Mouse (Mus musculus) heart, postnatal 0 days (tissue): ENCODE data around the gene Mvb12b. TPM values are rescaled to one million over a fixed set of nuclear protein-coding genes. Genes with fewer than 3 reads are reported as not detected.
"Not testable (repeated sequence)": the region's sequence is repeated elsewhere in the genome, so short reads cannot be mapped to it uniquely, and the experiment has no call there.

Experiments
- ATAC-seq: fragments of 200-750 bp; cut with Nextera tagmentation; 2 replicates; pipeline ENCODE4 v1.8.0; 2017; ENCODE audit warnings: low read depth, moderate number of reproducible peaks, moderate library complexity; ENCODE audit not compliant: insufficient read depth
- DNase-seq: peaks from one replicate; pipeline ENCODE4 v3.0.0-alpha.2; 2016; ENCODE audit warnings: low spot score
- H3K27ac ChIP-seq: fragments of 300-500 bp; sonication (generic); 2 replicates; pipeline ENCODE4 v1.5.1; 2014; ENCODE audit warnings: low read depth, mild to moderate bottlenecking
- H3K27me3 ChIP-seq: fragments of 300-500 bp; sonication (generic); 2 replicates; pipeline ENCODE4 v1.6.1; 2014; ENCODE audit warnings: low read length, mixed read lengths; ENCODE audit not compliant: control insufficient read depth, insufficient read depth
- H3K36me3 ChIP-seq: fragments of 300-500 bp; sonication (generic); replicated peaks from 2 replicates; pipeline ENCODE4 v1.6.1; 2014; ENCODE audit warnings: low read length, mixed read lengths; ENCODE audit not compliant: control insufficient read depth, insufficient read depth
- H3K4me1 ChIP-seq: fragments of 300-500 bp; sonication (generic); 2 replicates; pipeline ENCODE4 v1.6.1; 2014; ENCODE audit warnings: antibody characterized with exemption; ENCODE audit not compliant: control insufficient read depth, insufficient read depth
- H3K4me2 ChIP-seq: fragments of 300-500 bp; sonication (generic); 2 replicates; pipeline ENCODE4 v1.6.1; 2014; ENCODE audit warnings: low read depth, mild to moderate bottlenecking, low read length, moderate library complexity
- H3K4me3 ChIP-seq: fragments of 300-500 bp; sonication (generic); 2 replicates; pipeline ENCODE4 v1.5.1; 2014; ENCODE audit warnings: low read depth, low read length
- H3K9ac ChIP-seq: fragments of 300-500 bp; sonication (generic); replicated peaks from 2 replicates; pipeline ENCODE4 v1.6.1; 2014; ENCODE audit warnings: low read depth, low read length, mixed read lengths
- H3K9me3 ChIP-seq: fragments of 300-500 bp; sonication (generic); replicated peaks from 2 replicates; pipeline ENCODE4 v1.6.1; 2016; ENCODE audit warnings: low read length; ENCODE audit not compliant: control insufficient read depth
- CTCF ChIP-seq: IDR thresholded peaks from 2 replicates; pipeline ENCODE4 v1.5.1; 2016; ENCODE audit warnings: antibody characterized with exemption, control low read depth, low read depth
- EP300 ChIP-seq: IDR thresholded peaks from 2 replicates; pipeline ENCODE4 v1.6.1; 2016; ENCODE audit warnings: antibody characterized with exemption, low read depth
- WGBS: fragments of 180-500 bp; shearing (Covaris S2); extraction: QIAGEN DNeasy Blood & Tissue Kit; methylation state at CpG from one replicate; pipeline ENCODE4 v1.1.7; 2014; 5-methylcytosine and 5-hydroxymethylcytosine counted together
- polyA plus RNA-seq: library from polyadenylated mRNA; unstranded; fragments of >200 nt; fragmentation: Nextera tagmentation; extraction: Ambion mirVana; gene quantifications from 2 replicates; pipeline ENCODE4 v1.2.1, GENCODE M21; 2015
- total RNA-seq: library from RNA; depleted of rRNA; stranded (reverse); fragments of >200 nt; gene quantifications from 2 replicates; pipeline ENCODE4 v1.2.3, GENCODE M21; 2014; ENCODE audit warnings: low replicate concordance

Gene Mvb12b
- total and polyA plus RNA-seq, 2 experiments from 2014 or later, result 8.7 to 38.7 TPM

GRCm38 (mm10) chr2:33916603-33917002 lies 28.9 kb upstream of the Mvb12b start:
- Histone ChIP-seq H3K36me3 (no peaks in the 10 kb centered on the region), H3K4me3 (no peak overlapping the region), H3K27ac (no peak overlapping the region), H3K9me3 (0 out of 2 replicates have a peak, but pooled peaks cover 4% of the 10 kb centered on the region), H3K4me2 (no peak overlapping the region), H3K9ac (no peak overlapping the region), H3K27me3 (no peaks in the 10 kb centered on the region), H3K4me1 (no peaks in the 10 kb centered on the region)
- ATAC-seq (no peak), DNase-seq (no peak)
- no peak for TF ChIP-seq CTCF
- no peak for TF ChIP-seq EP300
- 68% methylated on average over 11 of the region's 11 CpGs for WGBS

GRCm38 (mm10) chr2:33914998-33915397 lies 27.3 kb upstream of the Mvb12b start:
- 0 out of 2 replicates have a peak, but pooled peaks cover 4% of the 10 kb centered on the region for H3K9me3 ChIP-seq
- H3K36me3 ChIP-seq, result no peaks in the 10 kb centered on the region
- DNase-seq (no peak), ATAC-seq (no peak)
- H3K4me1 ChIP-seq, result no peaks in the 10 kb centered on the region
- TF ChIP-seq EP300 (no peak), CTCF (no peak)
- H3K27me3 ChIP-seq, result no peaks in the 10 kb centered on the region
- 55% methylated on average over 8 of the region's 8 CpGs for WGBS
- H3K4me3 ChIP-seq, result no peak overlapping the region
- H3K27ac ChIP-seq, result no peak overlapping the region
- H3K4me2 ChIP-seq, result no peak overlapping the region
- no peak overlapping the region for H3K9ac ChIP-seq

GRCm38 (mm10) chr2:33914334-33914733 lies 26.6 kb upstream of the Mvb12b start:
- Histone ChIP-seq H3K9ac (no peak overlapping the region), H3K4me2 (no peak overlapping the region), H3K36me3 (no peaks in the 10 kb centered on the region), H3K4me1 (no peaks in the 10 kb centered on the region), H3K27ac (no peak overlapping the region), H3K4me3 (no peak overlapping the region), H3K9me3 (0 out of 2 replicates have a peak, but pooled peaks cover 4% of the 10 kb centered on the region), H3K27me3 (no peaks in the 10 kb centered on the region)
- no peak for TF ChIP-seq EP300
- TF ChIP-seq CTCF, result no peak
- no peak for ATAC-seq
- WGBS, result 38% methylated on average over 3 of the region's 3 CpGs
- DNase-seq, result no peak

GRCm38 (mm10) chr2:33913598-33913997 lies 25.9 kb upstream of the Mvb12b start:
- DNase-seq, ATAC-seq, H3K4me1 ChIP-seq, H3K9ac ChIP-seq, H3K4me3 ChIP-seq, H3K4me2 ChIP-seq, H3K27me3 ChIP-seq, H3K9me3 ChIP-seq, H3K36me3 ChIP-seq, H3K27ac ChIP-seq: not testable (repeated sequence)
- 61% methylated on average over 1 of the region's 1 CpGs for WGBS

GRCm38 (mm10) chr2:33912741-33913140 lies 25.0 kb upstream of the Mvb12b start:
- no peak for ATAC-seq
- TF ChIP-seq EP300, result no peak
- no peak for TF ChIP-seq CTCF
- no peaks in the 10 kb centered on the region; the same call in 1 of the 2 replicates for H3K4me1 ChIP-seq
- no peaks in the 10 kb centered on the region for H3K36me3 ChIP-seq
- no peaks in the 10 kb centered on the region for H3K27me3 ChIP-seq
- H3K4me2 ChIP-seq, result no peak overlapping the region
- H3K9me3 ChIP-seq, result no peaks in the 10 kb centered on the region
- no peak overlapping the region for H3K27ac ChIP-seq
- no peak overlapping the region for H3K4me3 ChIP-seq
- no peak overlapping the region for H3K9ac ChIP-seq
- WGBS, result 61% methylated on average over 3 of the region's 3 CpGs
- DNase-seq, result no peak

- Histone ChIP-seq H3K27ac (peak overlapping the region; percentile 70), H3K4me2 (0 out of 2 replicates have a peak overlapping the region, but pooled peaks have one; percentile 8), H3K9me3 (no peaks in the 10 kb centered on the region), H3K27me3 (no peaks in the 10 kb centered on the region), H3K4me1 (no peaks in the 10 kb centered on the region; the same call in 1 of the 2 replicates), H3K36me3 (no peaks in the 10 kb centered on the region), H3K9ac (no peak overlapping the region), H3K4me3 (no peak overlapping the region)
- DNase-seq (peak; percentile 76), ATAC-seq (peak; percentile 86)
- TF ChIP-seq CTCF, result no peak
- TF ChIP-seq EP300, result peak; percentile 18; the same call in 1 of the 2 replicates
- WGBS, result 41% methylated on average over 8 of the region's 8 CpGs
Measured at GRCm38 (mm10) chr2:33908374-33908773, 20.6 kb upstream of the Mvb12b start.
